Mouse (Mus musculus) MEL (cell line): ENCODE data around the gene Tet3. TPM values are rescaled to one million over a fixed set of nuclear protein-coding genes. Genes with fewer than 3 reads are reported as not detected.

Experiments
- DNase-seq: peaks from one replicate; pipeline ENCODE4 v3.0.0; 2011; ENCODE audit warnings: low read depth, low spot score
- H3K27ac ChIP-seq: 2 replicates; pipeline ENCODE4 v1.5.1; 2012; ENCODE audit warnings: low read depth, mild to moderate bottlenecking, control low read depth, low read length, moderate library complexity; ENCODE audit not compliant: control insufficient read depth
- H3K27me3 ChIP-seq, 2 experiments: fragments of 150-350 bp in 1 of 2; sonication (generic) in 1 of 2; 2 replicates each; pipeline ENCODE4 v1.6.1; 2012; ENCODE audit warnings: low read length in 2 of 2, mild to moderate bottlenecking in 2 of 2, improper control_type of control experiment in 1 of 2, moderate library complexity in 1 of 2; ENCODE audit not compliant: insufficient read depth in 2 of 2, control insufficient read depth in 1 of 2
- H3K36me3 ChIP-seq, 2 experiments: 2 replicates each; pipeline ENCODE4 v1.6.1; 2012 to 2014; ENCODE audit warnings: low read length in 2 of 2, improper control_type of control experiment in 1 of 2, inconsistent platforms in 1 of 2, mild to moderate bottlenecking in 1 of 2; ENCODE audit not compliant: insufficient read depth in 2 of 2, control insufficient read depth in 1 of 2
- H3K4me1 ChIP-seq, 2 experiments: fragments of 150-350 bp in 1 of 2; sonication (generic) in 1 of 2; 2 replicates each; pipeline ENCODE4 v1.6.1; 2012; ENCODE audit warnings: low read length in 2 of 2, improper control_type of control experiment in 1 of 2, mild to moderate bottlenecking in 1 of 2; ENCODE audit not compliant: insufficient read depth in 2 of 2, control insufficient read depth in 1 of 2
- H3K4me3 ChIP-seq, 2 experiments: fragments of 150-350 bp in 1 of 2; sonication (generic) in 1 of 2; 2 replicates each; pipeline ENCODE4 v1.5.1; 2012; ENCODE audit warnings: low read depth in 2 of 2, low read length in 2 of 2, mild to moderate bottlenecking in 2 of 2, moderate library complexity in 2 of 2, control low read depth in 1 of 2, improper control_type of control experiment in 1 of 2; ENCODE audit not compliant: control insufficient read depth in 1 of 2, insufficient read depth in 1 of 2
- H3K79me2 ChIP-seq: 2 replicates; pipeline ENCODE4 v1.6.1; 2012; ENCODE audit warnings: mild to moderate bottlenecking, low read length, moderate library complexity; ENCODE audit not compliant: control insufficient read depth, poor library complexity, insufficient read depth
- H3K9ac ChIP-seq: 2 replicates; pipeline ENCODE4 v1.6.1; 2012; ENCODE audit warnings: low read depth, mild to moderate bottlenecking, control low read depth, low read length, moderate library complexity; ENCODE audit not compliant: control insufficient read depth, poor library complexity, severe bottlenecking
- H3K9me3 ChIP-seq: fragments of 150-350 bp; sonication (generic); replicated peaks from 2 replicates; pipeline ENCODE4 v1.6.1; 2012; ENCODE audit warnings: mild to moderate bottlenecking, low read length, improper control_type of control experiment, moderate library complexity; ENCODE audit not compliant: insufficient read depth
- CHD2 ChIP-seq: IDR thresholded peaks from 2 replicates; pipeline ENCODE4 v1.6.1; 2011; ENCODE audit warnings: low read length, improper control_type of control experiment
- EP300 ChIP-seq, 2 experiments: IDR thresholded peaks; 2 replicates each; pipeline ENCODE4 v1.6.1; 2011; ENCODE audit warnings: improper control_type of control experiment in 2 of 2, low read length in 2 of 2, low read depth in 1 of 2, mild to moderate bottlenecking in 1 of 2
- ETS1 ChIP-seq: IDR thresholded peaks from 2 replicates; pipeline ENCODE4 v1.6.1; 2012; ENCODE audit warnings: low read depth, mild to moderate bottlenecking, inconsistent platforms, low read length, improper control_type of control experiment, moderate library complexity
- KAT2A ChIP-seq: conservative IDR thresholded peaks from 2 replicates; pipeline ENCODE4 v1.6.1; 2012; ENCODE audit warnings: low read depth, low read length, improper control_type of control experiment, inconsistent platforms
- MAFK ChIP-seq: IDR thresholded peaks from 2 replicates; pipeline ENCODE4 v1.6.1; 2011; ENCODE audit warnings: low read depth, mild to moderate bottlenecking, low read length, improper control_type of control experiment, borderline replicate concordance
- MAX ChIP-seq: IDR thresholded peaks from 2 replicates; pipeline ENCODE4 v1.6.1; 2011; ENCODE audit warnings: low read length, improper control_type of control experiment
- MAZ ChIP-seq: IDR thresholded peaks from 2 replicates; pipeline ENCODE4 v1.6.1; 2012; ENCODE audit warnings: low read depth, mild to moderate bottlenecking, inconsistent platforms, low read length, improper control_type of control experiment
- MEF2A ChIP-seq: IDR thresholded peaks from 2 replicates; pipeline ENCODE4 v1.6.1; 2014; ENCODE audit warnings: low read depth, mild to moderate bottlenecking, inconsistent platforms, low read length, improper control_type of control experiment; ENCODE audit not compliant: poor library complexity, insufficient replicate concordance, severe bottlenecking; ENCODE audit errors: extremely low read depth
- NELFE ChIP-seq: IDR thresholded peaks from 2 replicates; pipeline ENCODE4 v1.6.1; 2011; ENCODE audit warnings: low read depth, low read length, improper control_type of control experiment
- NRF1 ChIP-seq: IDR thresholded peaks from 2 replicates; pipeline ENCODE4 v1.6.1; 2014; ENCODE audit warnings: low read depth, mild to moderate bottlenecking, inconsistent platforms, low read length, improper control_type of control experiment, moderate library complexity; ENCODE audit not compliant: poor library complexity, insufficient read depth, severe bottlenecking
- POLR2AphosphoS5 ChIP-seq: IDR thresholded peaks from 2 replicates; pipeline ENCODE4 v1.6.1; 2012; ENCODE audit warnings: low read depth, borderline replicate concordance, mild to moderate bottlenecking, inconsistent platforms, low read length, moderate library complexity, mixed read lengths
- RAD21 ChIP-seq: IDR thresholded peaks from 2 replicates; pipeline ENCODE4 v1.6.1; 2011; ENCODE audit warnings: mild to moderate bottlenecking, low read depth, low read length, improper control_type of control experiment
- RCOR1 ChIP-seq: IDR thresholded peaks from 2 replicates; pipeline ENCODE4 v1.6.1; 2012; ENCODE audit warnings: low read depth, mild to moderate bottlenecking, inconsistent platforms, low read length, improper control_type of control experiment
- SIN3A ChIP-seq: IDR thresholded peaks from 2 replicates; pipeline ENCODE4 v1.6.1; 2012; ENCODE audit warnings: low read length, improper control_type of control experiment, inconsistent platforms
- SMC3 ChIP-seq: IDR thresholded peaks from 2 replicates; pipeline ENCODE4 v1.6.1; 2011; ENCODE audit warnings: low read depth, low read length, improper control_type of control experiment
- TBP ChIP-seq: IDR thresholded peaks from 2 replicates; pipeline ENCODE4 v1.8.0; 2011; ENCODE audit warnings: low read depth, low read length, improper control_type of control experiment
- TCF12 ChIP-seq: IDR thresholded peaks from 2 replicates; pipeline ENCODE4 v1.6.1; 2014; ENCODE audit warnings: low read depth, mild to moderate bottlenecking, inconsistent platforms, low read length, improper control_type of control experiment, moderate library complexity
- UBTF ChIP-seq: IDR thresholded peaks from 2 replicates; pipeline ENCODE4 v1.6.1; 2012; ENCODE audit warnings: low read depth, mild to moderate bottlenecking, inconsistent platforms, low read length, improper control_type of control experiment, moderate library complexity, borderline replicate concordance; ENCODE audit not compliant: insufficient read depth
- USF2 ChIP-seq, 2 experiments: IDR thresholded peaks; 2 replicates each; pipeline ENCODE4 v1.6.1; 2011 to 2012; ENCODE audit warnings: improper control_type of control experiment in 2 of 2, low read length in 2 of 2, borderline replicate concordance in 1 of 2, inconsistent platforms in 1 of 2, low read depth in 1 of 2, mild to moderate bottlenecking in 1 of 2; ENCODE audit not compliant: insufficient read depth in 1 of 2
- ZC3H11A ChIP-seq: IDR thresholded peaks from 2 replicates; pipeline ENCODE4 v1.6.1; 2012; ENCODE audit warnings: low read depth, mild to moderate bottlenecking, inconsistent platforms, low read length, improper control_type of control experiment
- ZKSCAN1 ChIP-seq: IDR thresholded peaks from 2 replicates; pipeline ENCODE4 v1.6.1; 2012; ENCODE audit warnings: low read depth, mild to moderate bottlenecking, inconsistent platforms, low read length, improper control_type of control experiment, moderate library complexity
- ZMIZ1 ChIP-seq: IDR thresholded peaks from 2 replicates; pipeline ENCODE4 v1.6.1; 2012; ENCODE audit warnings: low read depth, mild to moderate bottlenecking, inconsistent platforms, low read length, improper control_type of control experiment, moderate library complexity
- polyA plus RNA-seq, 2 experiments: library from polyadenylated mRNA; stranded (reverse) in 1 of 2; unstranded in 1 of 2; fragments of >175 nt in 1 of 2; fragments of >200 nt in 1 of 2; gene quantifications; 2 replicates each; pipeline versions ENCODE4 v1.2.1 to v1.2.4; 2012; ENCODE audit warnings: low replicate concordance in 2 of 2, low read depth in 1 of 2; ENCODE audit not compliant: insufficient read length in 2 of 2, insufficient read depth in 1 of 2, missing spikeins in 1 of 2
- total RNA-seq: library from RNA; depleted of rRNA; stranded (reverse); fragments of 300-350 nt; gene quantifications from 2 replicates; pipeline ENCODE4 v1.2.3, GENCODE M21; 2012

Gene Tet3
- total and polyA plus RNA-seq, 3 experiments: 11.6 to 35.3 (median 22.9) TPM

DNA sequence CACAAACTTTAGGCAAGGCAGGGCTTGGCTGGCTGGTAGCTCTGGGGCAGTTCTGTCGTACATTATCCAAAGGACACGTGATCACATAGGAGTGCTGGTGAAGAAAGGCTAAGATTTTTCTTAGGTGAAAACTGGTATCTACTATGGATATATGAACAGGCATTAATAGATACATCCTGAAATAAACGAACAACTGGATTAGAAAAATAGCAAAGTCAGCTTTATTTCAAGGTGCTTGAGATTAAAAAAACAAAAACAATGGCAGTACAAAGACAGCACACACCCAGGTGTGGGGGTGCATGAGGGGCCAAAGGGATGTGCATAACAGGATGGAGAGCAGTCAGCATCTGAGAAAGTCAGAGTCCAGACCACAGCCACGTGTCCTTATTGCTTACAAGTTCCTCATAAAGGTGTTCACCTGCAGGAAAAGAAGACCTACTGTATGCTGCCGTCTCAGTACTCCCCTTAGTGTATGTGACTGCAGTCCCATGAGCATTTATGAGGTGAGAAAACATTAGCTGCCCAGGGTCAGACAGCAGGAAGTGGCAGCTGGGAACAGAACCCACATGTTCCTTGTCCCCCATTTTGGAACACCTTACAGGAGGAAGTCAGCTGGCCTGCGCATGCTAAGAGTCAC, 21.3 kb upstream of the Tet3 start:
- Histone ChIP-seq H3K27ac (no peak overlapping the region), H3K4me3 (no peak overlapping the region), H3K27me3 (no peaks in the 10 kb centered on the region), H3K9ac (no peak overlapping the region)
- DNase-seq: no peak
- TF ChIP-seq ZMIZ1: no peak
- TF ChIP-seq MAFK: peak; percentile 19; the same call in 1 of the 2 replicates
- TF ChIP-seq, all 39 proteins: peak for 1
- H3K9me3 ChIP-seq: no peaks in the 10 kb centered on the region
- H3K4me1 ChIP-seq: peaks cover 5 to 6% of the 10 kb centered on the region in 2 experiments; a peak in 2 of 4 replicates
- no peaks in the 10 kb centered on the region for H3K36me3 ChIP-seq
- H3K79me2 ChIP-seq: no peaks in the 10 kb centered on the region

DNA sequence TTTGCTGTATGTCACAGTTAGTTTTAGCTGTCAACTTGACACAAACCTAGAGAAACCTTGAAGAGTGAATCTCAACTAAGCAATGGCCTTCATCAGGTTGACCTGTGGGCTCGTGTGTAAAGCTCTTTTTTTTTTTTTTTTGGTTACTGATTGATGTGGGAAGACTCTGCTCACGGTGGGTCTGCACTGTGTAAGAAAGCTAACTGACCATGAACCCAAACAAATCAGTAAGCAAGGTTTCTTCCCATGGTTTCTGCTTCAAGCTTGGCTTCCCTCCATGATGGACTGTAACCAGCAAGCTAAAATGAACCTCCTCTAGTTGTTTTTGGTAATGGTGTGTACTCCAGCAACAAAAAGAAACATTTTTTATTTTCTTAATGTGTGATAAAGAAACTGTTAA, 20.3 kb upstream of the Tet3 start:
- Histone ChIP-seq H3K79me2 (no peaks in the 10 kb centered on the region), H3K27ac (no peak overlapping the region), H3K27me3 (no peaks in the 10 kb centered on the region), H3K4me1 (peaks cover 5 to 6% of the 10 kb centered on the region in 2 experiments; a peak in 2 of 4 replicates), H3K9me3 (no peaks in the 10 kb centered on the region), H3K4me3 (no peak overlapping the region), H3K9ac (no peak overlapping the region), H3K36me3 (no peaks in the 10 kb centered on the region)
- DNase-seq: no peak
- no peak for TF ChIP-seq TCF12
- TF ChIP-seq NRF1: no peak
- no peak for TF ChIP-seq TBP
- no peak for TF ChIP-seq MAZ
- TF ChIP-seq SMC3: no peak
- TF ChIP-seq NELFE: no peak
- no peak for TF ChIP-seq UBTF
- no peak for TF ChIP-seq MEF2A

DNA sequence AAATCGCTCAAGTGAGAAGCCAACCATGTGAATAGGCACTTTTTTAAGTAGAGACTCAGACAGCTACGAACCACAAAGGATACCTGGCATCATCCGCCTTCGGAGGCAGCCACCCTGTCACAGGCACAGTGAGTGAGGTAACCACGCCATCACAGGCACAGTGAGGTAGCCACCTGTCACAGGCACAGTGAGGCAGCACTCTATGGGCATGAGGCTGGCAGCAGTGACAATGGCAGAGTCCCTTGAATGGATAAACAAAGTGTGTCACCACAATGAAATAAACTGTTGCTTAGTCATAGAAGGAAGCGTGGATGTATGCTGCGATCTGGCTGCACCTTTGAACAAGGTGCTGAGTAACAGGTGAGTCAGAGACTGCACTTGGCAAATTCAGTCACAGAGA, 19.7 kb upstream of the Tet3 start:
- Histone ChIP-seq H3K27ac (no peak overlapping the region), H3K9ac (no peak overlapping the region), H3K9me3 (no peaks in the 10 kb centered on the region), H3K27me3 (no peaks in the 10 kb centered on the region), H3K36me3 (no peaks in the 10 kb centered on the region), H3K4me1 (peaks cover 5 to 6% of the 10 kb centered on the region in 2 experiments; a peak in 2 of 4 replicates), H3K4me3 (no peak overlapping the region), H3K79me2 (no peaks in the 10 kb centered on the region)
- DNase-seq: no peak
- TF ChIP-seq EP300 (IDR thresholded peaks at IDR 0.05; ENCODE audit: low read depth in 1 of 2, low read length in 2 of 2): no peak
- TF ChIP-seq RCOR1: no peak
- no peak for TF ChIP-seq KAT2A
- no peak for TF ChIP-seq NELFE
- TF ChIP-seq ETS1: no peak
- no peak for TF ChIP-seq SIN3A
- TF ChIP-seq USF2 (IDR thresholded peaks at IDR 0.05; ENCODE audit: borderline replicate concordance in 1 of 2, insufficient read depth in 1 of 2, low read depth in 1 of 2, low read length in 2 of 2): no peak
- no peak for TF ChIP-seq MAX
- TF ChIP-seq MAZ: no peak
- TF ChIP-seq RAD21: no peak
- no peak for TF ChIP-seq UBTF
- TF ChIP-seq CHD2: no peak
- TF ChIP-seq MAFK: no peak
- TF ChIP-seq ZC3H11A: no peak
- TF ChIP-seq POLR2AphosphoS5: no peak
- no peak for TF ChIP-seq ZKSCAN1
- no peak for TF ChIP-seq ZMIZ1
